Mouse (Mus musculus): Measurements from ENCODE around the gene Scaf4. TPM values are rescaled to one million over a fixed set of nuclear protein-coding genes. Genes with fewer than 3 reads are reported as not detected.
A peak's percentile ranks its signal among the peaks of the same experiment; 100 is the strongest.

The Scaf4 gene
- polyA plus RNA-seq, 1 experiment from 2014 or later, result 34.1 TPM

DNA sequence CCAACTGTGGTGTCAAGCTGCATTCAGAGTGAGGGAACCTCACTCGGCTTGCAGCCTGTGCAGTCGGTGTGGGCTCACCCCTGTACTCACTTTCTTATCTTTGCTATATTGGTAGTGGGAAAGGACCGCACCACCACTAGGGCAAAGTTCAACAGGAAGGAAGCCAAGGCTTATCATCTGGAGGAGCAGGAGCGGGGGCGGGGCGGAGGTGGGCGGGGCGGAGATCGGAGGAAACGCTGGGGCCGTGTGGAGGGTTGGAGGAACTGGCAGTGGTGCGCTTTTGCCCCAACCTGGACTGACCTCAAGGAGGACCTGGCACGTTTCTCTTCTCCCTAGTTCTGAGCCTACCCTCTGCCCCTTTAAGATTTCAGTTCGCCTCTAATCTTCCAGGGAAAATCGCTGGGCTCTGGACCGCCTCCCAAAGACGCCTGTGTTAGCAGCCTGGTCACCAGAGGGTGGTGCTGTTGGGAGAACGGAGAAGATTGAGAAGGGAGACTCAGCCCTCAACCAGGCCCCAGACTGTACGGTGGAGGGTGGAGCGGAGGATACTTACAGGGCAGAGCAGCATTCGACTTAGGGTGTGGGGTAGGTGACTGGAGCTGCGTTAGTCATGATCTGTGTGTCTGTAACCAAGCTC, 86.8 kb downstream of the Scaf4 start:
- 4% methylated on average over 22 of the region's 22 CpGs for WGBS
- H3K36me3 ChIP-seq, result no peaks in the 10 kb centered on the region
- ATAC-seq (ENCODE audit: insufficient number of reproducible peaks, insufficient read depth, low FRiP score, low TSS enrichment, low read depth), result peak; percentile 88
- peak overlapping the region; percentile 56 for H3K4me2 ChIP-seq
- H3K9ac ChIP-seq (replicated peaks), result peak overlapping the region; percentile 51
- H3K9me3 ChIP-seq, result no peaks in the 10 kb centered on the region
- H3K27me3 ChIP-seq, result no peaks in the 10 kb centered on the region
- 0 out of 2 replicates have a peak overlapping the region, but pooled peaks have one; percentile 47 for H3K27ac ChIP-seq
- peak overlapping the region; percentile 38 for H3K4me3 ChIP-seq (replicated peaks)
- peaks cover 5% of the 10 kb centered on the region for H3K4me1 ChIP-seq (replicated peaks)

GRCm38 (mm10) chr16:90196688-90197240, 87.5 kb downstream of the Scaf4 start:
- no peak for ATAC-seq (ENCODE audit: insufficient number of reproducible peaks, insufficient read depth, low FRiP score, low TSS enrichment, low read depth)
- H3K9ac ChIP-seq (replicated peaks), result no peak overlapping the region
- no peaks in the 10 kb centered on the region for H3K27me3 ChIP-seq
- no peak overlapping the region for H3K4me3 ChIP-seq (replicated peaks)
- H3K9me3 ChIP-seq, result no peaks in the 10 kb centered on the region
- no peaks in the 10 kb centered on the region for H3K36me3 ChIP-seq
- H3K4me2 ChIP-seq, result peak overlapping the region; percentile 56; the same call in 1 of the 2 replicates
- WGBS, result 88% methylated on average over 7 of the region's 7 CpGs
- peaks cover 5% of the 10 kb centered on the region; the same call in 1 of the 2 replicates for H3K4me1 ChIP-seq (replicated peaks)
- no peak overlapping the region for H3K27ac ChIP-seq

GRCm38 (mm10) chr16:90193719-90194118, 90.6 kb downstream of the Scaf4 start:
- Histone ChIP-seq H3K27ac (no peak overlapping the region), H3K9me3 (no peaks in the 10 kb centered on the region), H3K27me3 (no peaks in the 10 kb centered on the region), H3K9ac (replicated peaks) (no peak overlapping the region), H3K4me1 (replicated peaks) (peaks cover 5% of the 10 kb centered on the region; the same call in 1 of the 2 replicates), H3K4me3 (replicated peaks) (no peak overlapping the region), H3K4me2 (no peak overlapping the region), H3K36me3 (no peaks in the 10 kb centered on the region)
- no peak for ATAC-seq (ENCODE audit: insufficient number of reproducible peaks, insufficient read depth, low FRiP score, low TSS enrichment, low read depth)

DNA sequence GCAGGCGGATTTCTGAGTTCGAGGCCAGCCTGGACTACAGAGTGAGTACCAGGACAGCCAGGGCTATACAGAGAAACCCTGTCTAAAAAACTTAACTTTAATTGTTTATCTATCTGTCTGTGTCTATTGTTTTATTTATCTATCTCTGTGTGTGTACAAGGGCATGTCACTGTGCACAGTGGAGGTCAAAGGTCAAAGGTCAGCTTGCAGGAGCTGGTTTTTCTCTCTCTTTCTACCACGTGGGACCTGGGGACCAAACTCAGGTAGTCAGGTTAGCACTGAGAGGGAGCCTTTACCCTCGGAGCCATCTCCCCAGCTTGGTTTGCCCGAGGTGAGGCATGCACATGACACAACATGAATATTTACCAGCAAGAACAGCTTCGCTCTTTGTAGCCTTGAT, 93.0 kb downstream of the Scaf4 start:
- no peak; the same call in 1 of the 2 replicates for ATAC-seq (ENCODE audit: insufficient number of reproducible peaks, insufficient read depth, low FRiP score, low TSS enrichment, low read depth)
- Histone ChIP-seq H3K27me3 (no peaks in the 10 kb centered on the region), H3K27ac (no peak overlapping the region), H3K4me3 (replicated peaks) (no peak overlapping the region), H3K36me3 (no peaks in the 10 kb centered on the region), H3K9ac (replicated peaks) (no peak overlapping the region), H3K4me2 (no peak overlapping the region), H3K4me1 (replicated peaks) (0 out of 2 replicates have a peak, but pooled peaks cover 5% of the 10 kb centered on the region), H3K9me3 (no peaks in the 10 kb centered on the region)
- 74% methylated on average over 6 of the region's 6 CpGs for WGBS

DNA sequence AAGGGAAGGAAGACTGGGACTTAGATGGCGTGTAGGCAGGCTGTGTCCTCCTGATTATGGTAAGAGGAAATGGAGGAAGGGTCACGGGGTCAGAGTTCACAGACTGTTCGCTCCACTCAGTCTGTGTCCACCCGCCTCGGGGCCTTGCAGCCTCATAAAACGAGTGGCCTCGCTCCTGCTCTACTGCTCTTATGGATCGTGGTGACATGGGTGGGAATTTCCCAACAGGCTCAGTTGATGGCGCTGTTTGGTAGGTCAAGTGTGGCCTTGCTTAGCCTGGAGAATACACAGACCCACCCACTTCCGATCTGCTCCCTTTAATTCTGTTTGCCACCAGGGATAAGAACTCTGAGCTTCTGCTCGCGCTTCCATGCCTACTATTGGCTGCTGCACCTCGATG, 96.8 kb downstream of the Scaf4 start:
- Histone ChIP-seq H3K9me3 (no peaks in the 10 kb centered on the region), H3K4me1 (replicated peaks) (0 out of 2 replicates have a peak, but pooled peaks cover 5% of the 10 kb centered on the region), H3K27ac (no peak overlapping the region), H3K4me2 (no peak overlapping the region), H3K36me3 (no peaks in the 10 kb centered on the region), H3K27me3 (no peaks in the 10 kb centered on the region), H3K9ac (replicated peaks) (no peak overlapping the region), H3K4me3 (replicated peaks) (no peak overlapping the region)
- peak; percentile 48 for ATAC-seq (ENCODE audit: insufficient number of reproducible peaks, insufficient read depth, low FRiP score, low TSS enrichment, low read depth)
- 20% methylated on average over 13 of the region's 13 CpGs for WGBS

DNA sequence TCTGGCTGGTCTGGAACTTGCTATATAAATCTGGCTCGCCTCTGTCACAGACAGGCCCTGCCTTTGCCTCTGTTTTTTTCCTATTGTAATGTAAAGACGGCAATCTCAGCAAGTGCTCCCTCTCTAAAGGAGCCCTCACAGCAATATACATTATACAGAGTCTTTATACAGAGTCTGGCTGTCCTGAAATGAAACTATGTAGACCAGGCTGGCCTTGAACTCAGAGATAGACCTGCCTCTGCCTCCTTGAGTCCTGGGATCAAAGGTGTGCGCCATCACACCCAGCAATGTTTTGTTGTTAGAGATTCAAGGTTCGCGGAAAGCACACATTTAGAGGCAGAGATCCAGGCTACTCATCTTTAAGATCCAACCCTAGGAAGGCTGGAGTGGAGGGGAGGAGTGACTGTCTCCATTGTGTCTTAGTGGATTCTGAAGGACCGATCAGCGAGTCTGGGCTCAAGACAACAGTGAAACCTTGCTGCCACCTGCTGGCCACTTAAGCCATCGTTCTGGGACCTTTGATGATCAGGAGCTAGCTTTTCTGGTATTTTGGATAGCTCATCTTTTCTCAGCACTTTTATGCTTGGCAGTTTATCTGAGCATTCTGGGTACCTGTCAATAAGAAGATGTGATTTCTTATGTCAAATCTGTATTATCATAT, 98.2 kb downstream of the Scaf4 start:
- Histone ChIP-seq H3K4me2 (no peak overlapping the region), H3K36me3 (no peaks in the 10 kb centered on the region), H3K4me3 (replicated peaks) (no peak overlapping the region), H3K9me3 (no peaks in the 10 kb centered on the region), H3K4me1 (replicated peaks) (0 out of 2 replicates have a peak, but pooled peaks cover 5% of the 10 kb centered on the region), H3K9ac (replicated peaks) (no peak overlapping the region), H3K27ac (no peak overlapping the region), H3K27me3 (no peaks in the 10 kb centered on the region)
- no peak; the same call in 1 of the 2 replicates for ATAC-seq (ENCODE audit: insufficient number of reproducible peaks, insufficient read depth, low FRiP score, low TSS enrichment, low read depth)
- 41% methylated on average over 8 of the region's 8 CpGs for WGBS

GRCm38 (mm10) chr16:90184135-90184534, 100.2 kb downstream of the Scaf4 start:
- no peaks in the 10 kb centered on the region for H3K9me3 ChIP-seq
- 0 out of 2 replicates have a peak, but pooled peaks cover 5% of the 10 kb centered on the region for H3K4me1 ChIP-seq (replicated peaks)
- WGBS, result 82% methylated on average over 6 of the region's 6 CpGs

DNA sequence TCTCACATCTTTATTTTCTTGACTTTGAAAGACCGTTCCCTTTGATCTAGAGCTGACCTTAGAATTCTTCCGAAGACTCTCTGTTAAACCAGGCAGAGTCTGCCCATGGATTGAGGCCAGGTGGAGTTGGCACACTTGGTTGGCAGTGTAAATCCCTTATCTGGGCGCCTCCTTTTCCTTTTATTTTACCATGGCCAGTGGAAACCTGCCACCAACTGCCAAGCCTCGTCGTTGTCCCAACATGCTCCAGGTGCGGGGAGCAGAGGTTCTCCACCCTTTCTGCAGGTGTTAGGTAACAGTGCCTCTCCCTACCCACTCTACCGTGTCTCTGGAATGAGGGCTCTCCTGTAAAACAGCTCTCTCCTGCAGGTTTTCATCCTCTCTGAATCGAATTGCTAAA, 102.6 kb downstream of the Scaf4 start:
- no peak for ATAC-seq (ENCODE audit: insufficient number of reproducible peaks, insufficient read depth, low FRiP score, low TSS enrichment, low read depth)
- no peak overlapping the region for H3K9ac ChIP-seq (replicated peaks)
- 84% methylated on average over 8 of the region's 8 CpGs for WGBS

More at GRCm38 (mm10) chr16:90184135-90184534, 100.2 kb downstream of the Scaf4 start:
- no peaks in the 10 kb centered on the region for H3K27me3 ChIP-seq
- H3K9ac ChIP-seq (replicated peaks), result no peak overlapping the region
- no peak overlapping the region for H3K4me3 ChIP-seq (replicated peaks)
- no peak for ATAC-seq (ENCODE audit: insufficient number of reproducible peaks, insufficient read depth, low FRiP score, low TSS enrichment, low read depth)
- H3K36me3 ChIP-seq, result no peaks in the 10 kb centered on the region
- no peak overlapping the region for H3K4me2 ChIP-seq
- H3K27ac ChIP-seq, result no peak overlapping the region

GRCm38 (mm10) chr16:90180975-90181374, 103.3 kb downstream of the Scaf4 start:
- Histone ChIP-seq H3K4me1 (replicated peaks) (no peaks in the 10 kb centered on the region), H3K4me3 (replicated peaks) (no peak overlapping the region), H3K4me2 (no peak overlapping the region), H3K9me3 (no peaks in the 10 kb centered on the region), H3K36me3 (no peaks in the 10 kb centered on the region), H3K9ac (replicated peaks) (no peak overlapping the region), H3K27me3 (no peaks in the 10 kb centered on the region), H3K27ac (no peak overlapping the region)
- WGBS, result 90% methylated on average over 6 of the region's 6 CpGs
- ATAC-seq (ENCODE audit: insufficient number of reproducible peaks, insufficient read depth, low FRiP score, low TSS enrichment, low read depth), result no peak

More for the DNA sequence above, 102.6 kb downstream of the Scaf4 start:
- H3K36me3 ChIP-seq, result no peaks in the 10 kb centered on the region
- no peak overlapping the region for H3K4me2 ChIP-seq
- no peak overlapping the region for H3K4me3 ChIP-seq (replicated peaks)
- no peak overlapping the region for H3K27ac ChIP-seq
- no peaks in the 10 kb centered on the region for H3K27me3 ChIP-seq
- no peaks in the 10 kb centered on the region for H3K4me1 ChIP-seq (replicated peaks)
- no peaks in the 10 kb centered on the region for H3K9me3 ChIP-seq

DNA sequence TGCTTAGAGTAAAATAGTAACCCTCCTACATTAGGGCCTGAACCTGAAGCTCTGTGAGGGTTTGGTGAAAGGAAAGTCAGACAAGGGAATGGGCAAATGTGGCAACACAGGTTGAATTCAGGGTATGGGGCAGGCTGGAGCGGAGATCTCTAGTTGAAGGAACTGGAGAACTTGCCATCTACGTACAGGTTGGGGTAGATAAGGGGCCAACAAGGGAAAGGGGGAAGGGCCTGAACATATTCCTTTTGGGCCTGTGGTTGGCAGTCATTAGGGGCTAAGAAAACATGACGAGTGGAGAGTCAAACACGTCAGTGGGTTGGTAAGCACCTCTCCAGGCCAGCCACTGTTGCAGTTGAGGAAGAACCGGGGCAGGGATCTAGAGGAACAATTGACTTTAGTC, 104.4 kb downstream of the Scaf4 start:
- no peak for ATAC-seq (ENCODE audit: insufficient number of reproducible peaks, insufficient read depth, low FRiP score, low TSS enrichment, low read depth)

DNA sequence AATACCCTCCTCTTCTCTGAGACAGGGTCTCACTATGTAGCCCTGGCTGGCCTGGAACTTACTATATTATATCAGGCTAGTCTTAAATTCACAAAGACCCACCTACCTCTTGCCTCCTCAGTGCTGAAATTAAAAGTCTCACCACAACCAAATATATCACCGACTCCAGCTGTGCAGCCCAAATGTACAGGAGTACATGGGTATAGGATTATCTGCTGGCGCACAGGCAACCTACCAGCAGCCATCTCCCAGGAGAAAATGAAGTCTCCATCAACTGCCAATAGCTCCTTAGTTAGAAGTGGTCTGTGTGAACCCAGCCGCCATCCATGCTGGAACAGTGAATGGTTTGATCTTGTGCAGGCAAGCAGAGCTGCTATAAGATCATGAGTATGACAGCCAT, 105.9 kb downstream of the Scaf4 start:
- no peak overlapping the region for H3K9ac ChIP-seq (replicated peaks)
- no peaks in the 10 kb centered on the region for H3K36me3 ChIP-seq
- no peaks in the 10 kb centered on the region for H3K27me3 ChIP-seq
- 96% methylated on average over 3 of the region's 3 CpGs for WGBS
- no peak for ATAC-seq (ENCODE audit: insufficient number of reproducible peaks, insufficient read depth, low FRiP score, low TSS enrichment, low read depth)
- H3K9me3 ChIP-seq, result no peaks in the 10 kb centered on the region
- no peaks in the 10 kb centered on the region for H3K4me1 ChIP-seq (replicated peaks)
- no peak overlapping the region for H3K27ac ChIP-seq
- H3K4me2 ChIP-seq, result no peak overlapping the region
- H3K4me3 ChIP-seq (replicated peaks), result no peak overlapping the region

More for the DNA sequence above, 104.4 kb downstream of the Scaf4 start:
- Histone ChIP-seq H3K4me2 (no peak overlapping the region), H3K4me3 (replicated peaks) (no peak overlapping the region), H3K4me1 (replicated peaks) (no peaks in the 10 kb centered on the region), H3K27me3 (no peaks in the 10 kb centered on the region), H3K36me3 (no peaks in the 10 kb centered on the region), H3K9ac (replicated peaks) (no peak overlapping the region), H3K9me3 (no peaks in the 10 kb centered on the region), H3K27ac (no peak overlapping the region)
- WGBS, result 88% methylated on average over 5 of the region's 5 CpGs

Measured in limb, embryonic 12.5 days (tissue).